Comparison of ENCODE assay signal across 23 mouse cellular contexts in the genomic region with DNA sequence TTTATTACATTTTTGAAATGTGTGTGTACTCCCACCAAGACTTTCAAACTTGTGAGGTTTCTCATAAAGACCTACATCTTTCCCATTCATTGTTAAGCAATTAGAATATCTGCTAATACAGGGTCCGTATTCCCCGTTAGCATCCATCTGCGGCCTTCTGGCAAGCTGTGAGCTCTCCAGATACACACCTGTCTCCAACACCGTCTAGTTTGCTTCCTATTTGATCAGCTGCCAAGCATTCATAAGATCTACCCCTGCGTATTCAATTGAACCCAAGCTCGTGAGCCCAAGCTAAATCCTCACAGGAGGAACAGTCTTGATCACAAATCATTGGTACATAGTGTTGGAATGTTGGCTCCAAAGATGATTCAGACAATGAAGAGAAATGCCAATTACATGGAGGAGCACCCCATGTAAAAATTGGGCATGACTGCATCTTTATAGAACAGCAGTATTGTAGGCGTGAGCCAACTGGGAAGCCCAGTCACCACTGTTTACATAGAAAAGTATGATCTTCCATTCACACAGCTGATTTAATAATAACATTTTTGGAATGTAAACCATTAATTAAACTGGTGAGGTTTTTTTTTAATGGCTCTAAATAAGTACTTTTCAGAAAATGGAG.
A peak's percentile ranks its signal among the peaks of the same experiment; 100 is the strongest.
DNase-seq lines count a peak whose midpoint lies in the region; ATAC-seq lines count a peak whose summit lies in the region.
"Had no signal": no experiment of that assay in that cellular context is flagged by ENCODE, and none has a peak within 500 bp of the region (broad histone marks: within the 10 kb centered on the region; RNA-seq: fewer than 3 reads in every experiment).

No protein-coding gene starts in this region.

- H3K4me2 ChIP-seq in embryonic facial prominence, embryonic 14.5 days (ENCODE audit: low read depth, low read length): no peak overlapping the region
- H3K4me2 ChIP-seq: embryonic facial prominence, embryonic 13.5 days; heart, embryonic 12.5 days; midbrain, embryonic 11.5 days had no signal

- H3K27me3 ChIP-seq in embryonic facial prominence, embryonic 14.5 days (replicated peaks; ENCODE audit: control insufficient read depth, insufficient read depth, low read length): no peaks in the 10 kb centered on the region
- H3K27me3 ChIP-seq in embryonic facial prominence, embryonic 10.5 days (replicated peaks; ENCODE audit: low read depth, poor library complexity, severe bottlenecking): no peaks in the 10 kb centered on the region
- H3K27me3 ChIP-seq: embryonic facial prominence, embryonic 13.5 days; heart, embryonic 12.5 days; Patski had no signal

- no peaks in the 10 kb centered on the region for H3K4me1 ChIP-seq in embryonic facial prominence, embryonic 14.5 days (ENCODE audit: control insufficient read depth, insufficient read depth, low read length)
- no peaks in the 10 kb centered on the region for H3K4me1 ChIP-seq in embryonic facial prominence, embryonic 10.5 days
- H3K4me1 ChIP-seq: embryonic facial prominence, embryonic 13.5 days; heart, embryonic 12.5 days; hindbrain, embryonic 10.5 days had no signal

- no peak overlapping the region for H3K4me3 ChIP-seq in embryonic facial prominence, embryonic 14.5 days (ENCODE audit: low read depth, low read length)
- no peak overlapping the region for H3K4me3 ChIP-seq in embryonic facial prominence, embryonic 10.5 days
- H3K4me3 ChIP-seq: embryonic facial prominence, embryonic 13.5 days; gastrocnemius, adult 2 months; heart, embryonic 12.5 days; hindbrain, embryonic 10.5 days; left cerebral cortex, adult 2 months had no signal

- no peak overlapping the region for H3K9ac ChIP-seq in embryonic facial prominence, embryonic 14.5 days (ENCODE audit: low read depth, low read length)
- H3K9ac ChIP-seq: embryonic facial prominence, embryonic 13.5 days; heart, embryonic 12.5 days had no signal

- 69% methylated on average over 7 of the region's 7 CpGs for WGBS in embryonic facial prominence, embryonic 14.5 days
- WGBS in embryonic facial prominence, embryonic 10.5 days: 91% methylated on average over 7 of the region's 7 CpGs

- no peak overlapping the region for H3K27ac ChIP-seq in embryonic facial prominence, embryonic 14.5 days (replicated peaks; ENCODE audit: low read depth, low read length)
- H3K27ac ChIP-seq in embryonic facial prominence, embryonic 10.5 days (replicated peaks): no peak overlapping the region
- H3K27ac ChIP-seq: embryonic facial prominence, embryonic 13.5 days; gastrocnemius, adult 2 months; hindbrain, embryonic 10.5 days; left cerebral cortex, adult 2 months had no signal

- no peaks in the 10 kb centered on the region for H3K36me3 ChIP-seq in embryonic facial prominence, embryonic 14.5 days (ENCODE audit: control insufficient read depth, insufficient read depth, low read length)
- H3K36me3 ChIP-seq in embryonic facial prominence, embryonic 10.5 days (replicated peaks): no peaks in the 10 kb centered on the region
- H3K36me3 ChIP-seq: embryonic facial prominence, embryonic 13.5 days; heart, embryonic 12.5 days; hindbrain, embryonic 10.5 days had no signal

- no peak for ATAC-seq in embryonic facial prominence, embryonic 14.5 days (ENCODE audit: low read depth)
- ATAC-seq: intestine, postnatal 0 days; lung, postnatal 0 days; Patski had no signal

- DNase-seq in embryonic facial prominence, embryonic 14.5 days (ENCODE audit: low spot score): peak; percentile 20
- DNase-seq in embryonic facial prominence, embryonic 10.5 days (ENCODE audit: low spot score): no peak
- DNase-seq in layer of hippocampus, adult 11-12 months (ENCODE audit: low spot score): peak; percentile 28
- DNase-seq in layer of hippocampus, postnatal 25 days (ENCODE audit: extremely low spot score in 1 of 2, low spot score in 1 of 2): no peak
- DNase-seq in 3T3-L1 (ENCODE audit: low read depth, low spot score): peak; percentile 25
- peak; percentile 9 to 19 for DNase-seq in layer of hippocampus, adult 8-10 months (ENCODE audit: low spot score in 2 of 2)
- DNase-seq in retina, postnatal 1 day: no peak
- no peak for DNase-seq in spleen, postnatal 10 days (ENCODE audit: low spot score in 2 of 2)
- DNase-seq: adrenal gland, postnatal 36 days; cerebellum, adult 11-12 months; cerebellum, postnatal 25 days; gastrocnemius, adult 2 months; heart, postnatal 10 days; kidney, postnatal 25 days; thymus, postnatal 25 days had no signal

- H3K9me3 ChIP-seq in embryonic facial prominence, embryonic 14.5 days (ENCODE audit: control insufficient read depth, low read length): no peaks in the 10 kb centered on the region
- no peaks in the 10 kb centered on the region for H3K9me3 ChIP-seq in embryonic facial prominence, embryonic 10.5 days
- H3K9me3 ChIP-seq: embryonic facial prominence, embryonic 13.5 days; heart, embryonic 12.5 days; hindbrain, embryonic 10.5 days had no signal

Comparison
In these comparisons a context has a peak if more than half of its experiments do, and no peak if none do; other contexts are left out.
1. DNase-seq: peak in embryonic facial prominence, embryonic 14.5 days (single experiment), layer of hippocampus, adult 11-12 months (single experiment), 3T3-L1 (single experiment) and layer of hippocampus, adult 8-10 months (2 of 2); none in embryonic facial prominence, embryonic 10.5 days (single experiment), layer of hippocampus, postnatal 25 days (0 of 2), retina, postnatal 1 day (single experiment) and spleen, postnatal 10 days (0 of 2).